Mouse (Mus musculus) embryonic facial prominence, embryonic 15.5 days (tissue): ENCODE data around the gene 4930539E08Rik. TPM values are rescaled to one million over a fixed set of nuclear protein-coding genes. Genes with fewer than 3 reads are reported as not detected.

Experiments
- ATAC-seq: fragments of 200-750 bp; cut with Nextera tagmentation; 2 replicates; pipeline ENCODE4 v1.8.0; 2017; ENCODE audit warnings: low read depth, moderate TSS enrichment; ENCODE audit not compliant: insufficient number of reproducible peaks, low FRiP score, low TSS enrichment
- H3K27ac ChIP-seq: fragments of 300-500 bp; sonication (generic); replicated peaks from 2 replicates; pipeline ENCODE4 v1.5.1; 2015; ENCODE audit warnings: mild to moderate bottlenecking, inconsistent platforms
- H3K27me3 ChIP-seq: fragments of 300-500 bp; sonication (generic); 2 replicates; pipeline ENCODE4 v1.6.1; 2015; ENCODE audit warnings: inconsistent platforms
- H3K36me3 ChIP-seq: fragments of 300-500 bp; sonication (generic); 2 replicates; pipeline ENCODE4 v1.6.1; 2015; ENCODE audit warnings: mild to moderate bottlenecking, inconsistent platforms
- H3K4me1 ChIP-seq: fragments of 300-500 bp; sonication (generic); 2 replicates; pipeline ENCODE4 v1.6.1; 2015; ENCODE audit warnings: inconsistent platforms
- H3K4me2 ChIP-seq: fragments of 300-500 bp; sonication (generic); replicated peaks from 2 replicates; pipeline ENCODE4 v1.6.1; 2015; ENCODE audit warnings: mild to moderate bottlenecking, inconsistent platforms
- H3K4me3 ChIP-seq: fragments of 300-500 bp; sonication (generic); replicated peaks from 2 replicates; pipeline ENCODE4 v1.5.1; 2015; ENCODE audit warnings: mild to moderate bottlenecking, inconsistent platforms
- H3K9ac ChIP-seq: fragments of 300-500 bp; sonication (generic); 2 replicates; pipeline ENCODE4 v1.6.1; 2015; ENCODE audit warnings: inconsistent platforms
- H3K9me3 ChIP-seq: fragments of 300-500 bp; sonication (generic); replicated peaks from 2 replicates; pipeline ENCODE4 v1.6.1; 2016; ENCODE audit warnings: inconsistent platforms
- WGBS: fragments of 180-500 bp; shearing (Covaris S2); methylation state at CpG from one replicate; pipeline ENCODE4 v1.1.7; 2015; 5-methylcytosine and 5-hydroxymethylcytosine counted together
- polyA plus RNA-seq: library from polyadenylated mRNA; unstranded; fragments of >200 nt; fragmentation: Nextera tagmentation; extraction: Ambion mirVana; gene quantifications from 2 replicates; pipeline ENCODE4 v1.2.1, GENCODE M21; 2015

Gene 4930539E08Rik
- polyA plus RNA-seq, 1 experiment from 2014 or later: 0.28 TPM

GRCm38 (mm10) chr17:28928004-28928403 is 12.9 kb upstream of the 4930539E08Rik start:
- ATAC-seq: no peak
- H3K4me2 ChIP-seq: no peak overlapping the region
- no peaks in the 10 kb centered on the region for H3K9me3 ChIP-seq
- no peak overlapping the region for H3K9ac ChIP-seq
- peaks cover 15% of the 10 kb centered on the region for H3K4me1 ChIP-seq
- H3K27me3 ChIP-seq: no peaks in the 10 kb centered on the region
- no peak overlapping the region for H3K4me3 ChIP-seq
- no peak overlapping the region for H3K27ac ChIP-seq
- 85% methylated on average over 9 of the region's 9 CpGs for WGBS
- H3K36me3 ChIP-seq: no peaks in the 10 kb centered on the region

DNA sequence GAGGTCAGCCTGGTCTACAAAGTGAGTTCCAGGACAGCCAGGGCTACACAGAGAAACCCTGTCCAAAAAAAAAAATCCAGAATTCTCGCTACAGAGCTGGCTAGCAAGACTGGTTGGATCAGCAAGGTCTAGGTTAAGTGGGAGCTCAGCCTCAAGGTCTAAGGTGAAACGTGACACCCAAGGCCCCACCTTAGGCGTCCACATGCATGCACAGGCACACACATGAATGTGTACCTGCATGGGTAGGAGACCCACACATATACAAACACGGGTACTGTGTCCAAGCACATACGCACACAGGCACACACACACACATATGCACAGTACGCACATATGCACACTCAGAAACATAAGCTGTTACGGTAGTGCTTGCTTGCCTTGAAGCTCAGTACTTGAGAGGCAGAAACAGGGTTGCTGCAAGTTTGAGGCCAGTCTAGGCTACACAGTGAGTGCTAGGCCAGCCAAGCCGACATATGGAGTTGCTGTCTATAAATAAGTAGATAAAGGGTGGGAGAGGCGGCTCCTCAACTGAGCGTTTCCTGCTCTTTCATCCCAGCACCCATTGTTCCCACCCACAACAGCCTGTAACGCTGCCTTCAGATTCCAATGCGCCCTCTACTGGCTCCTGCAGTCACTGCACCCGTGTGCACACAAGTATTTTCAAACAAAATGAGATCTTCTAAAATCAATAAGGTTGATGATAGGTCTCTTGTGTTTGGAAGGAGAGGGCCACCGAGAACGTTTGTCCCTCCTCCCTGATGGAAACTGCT is 11.9 kb upstream of the 4930539E08Rik start:
- no peaks in the 10 kb centered on the region for H3K9me3 ChIP-seq

DNA sequence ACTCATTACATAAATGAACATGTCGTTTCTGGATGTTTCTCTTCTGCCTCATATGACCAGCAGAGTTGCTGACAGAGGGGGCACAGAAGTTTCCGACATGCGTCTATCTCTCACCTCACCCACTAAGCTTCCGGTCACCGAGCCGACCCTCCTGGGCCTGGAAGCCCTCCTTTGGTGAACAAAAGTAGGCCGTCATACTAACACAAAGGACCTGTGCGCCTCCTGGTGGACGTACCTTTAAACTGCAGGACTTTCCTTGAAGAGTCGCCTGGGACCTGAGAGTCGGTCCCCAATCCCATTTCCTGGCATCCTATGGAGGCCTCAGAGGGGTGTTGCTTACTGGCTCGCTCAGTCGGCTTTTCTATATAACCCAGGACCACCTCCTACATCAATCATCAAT is 11.3 kb upstream of the 4930539E08Rik start:
- Histone ChIP-seq H3K9me3 (no peaks in the 10 kb centered on the region), H3K36me3 (no peaks in the 10 kb centered on the region), H3K27ac (no peak overlapping the region), H3K4me1 (peaks cover 15% of the 10 kb centered on the region), H3K4me3 (no peak overlapping the region), H3K4me2 (no peak overlapping the region), H3K9ac (no peak overlapping the region), H3K27me3 (no peaks in the 10 kb centered on the region)
- no peak for ATAC-seq
- 15% methylated on average over 13 of the region's 13 CpGs for WGBS

More for the DNA sequence above, 11.9 kb upstream of the 4930539E08Rik start:
- Histone ChIP-seq H3K9ac (no peak overlapping the region), H3K27ac (no peak overlapping the region), H3K27me3 (no peaks in the 10 kb centered on the region), H3K4me2 (no peak overlapping the region), H3K4me1 (peaks cover 15% of the 10 kb centered on the region), H3K36me3 (no peaks in the 10 kb centered on the region), H3K4me3 (no peak overlapping the region)
- ATAC-seq: no peak
- WGBS: 41% methylated on average over 15 of the region's 15 CpGs

GRCm38 (mm10) chr17:28924957-28925595 is 10.0 kb upstream of the 4930539E08Rik start:
- Histone ChIP-seq H3K9me3 (no peaks in the 10 kb centered on the region), H3K27me3 (no peaks in the 10 kb centered on the region), H3K36me3 (no peaks in the 10 kb centered on the region), H3K27ac (no peak overlapping the region), H3K9ac (no peak overlapping the region), H3K4me3 (no peak overlapping the region), H3K4me1 (peaks cover 6% of the 10 kb centered on the region), H3K4me2 (no peak overlapping the region)
- no peak for ATAC-seq
- 75% methylated on average over 8 of the region's 8 CpGs for WGBS

GRCm38 (mm10) chr17:28922096-28922495 is 7.0 kb upstream of the 4930539E08Rik start:
- Histone ChIP-seq H3K27ac (no peak overlapping the region), H3K4me3 (no peak overlapping the region), H3K36me3 (no peaks in the 10 kb centered on the region), H3K27me3 (no peaks in the 10 kb centered on the region), H3K9ac (no peak overlapping the region), H3K4me2 (no peak overlapping the region), H3K4me1 (peaks cover 2% of the 10 kb centered on the region; the same call in 1 of the 2 replicates), H3K9me3 (no peaks in the 10 kb centered on the region)
- WGBS: 50% methylated on average over 6 of the region's 6 CpGs
- ATAC-seq: no peak

DNA sequence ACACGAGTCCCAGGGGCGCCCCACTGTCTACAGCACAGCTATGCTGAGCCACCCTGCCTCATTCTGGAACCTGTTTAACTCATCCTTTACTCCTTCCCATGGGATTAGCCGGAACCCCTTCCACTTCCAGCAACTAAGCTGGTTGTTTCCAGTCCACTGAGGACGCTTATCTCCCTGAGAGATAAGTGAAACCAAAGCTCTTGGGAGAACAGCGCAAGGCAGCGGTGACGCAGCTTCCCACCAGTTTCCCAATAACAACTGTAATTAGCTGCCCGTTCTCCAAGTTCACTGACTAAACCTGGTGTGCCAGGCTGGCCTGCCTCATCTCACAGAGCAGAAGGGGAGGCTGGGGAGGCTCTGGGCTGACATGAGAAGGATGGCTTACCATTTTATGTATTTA is 6.0 kb upstream of the 4930539E08Rik start:
- no peak overlapping the region for H3K9ac ChIP-seq
- no peaks in the 10 kb centered on the region for H3K27me3 ChIP-seq
- no peak overlapping the region for H3K27ac ChIP-seq
- H3K4me3 ChIP-seq: no peak overlapping the region
- H3K4me2 ChIP-seq: no peak overlapping the region
- no peaks in the 10 kb centered on the region for H3K4me1 ChIP-seq
- no peaks in the 10 kb centered on the region for H3K36me3 ChIP-seq
- no peaks in the 10 kb centered on the region for H3K9me3 ChIP-seq
- 74% methylated on average over 8 of the region's 8 CpGs for WGBS
- ATAC-seq: no peak; the same call in 1 of the 2 replicates

DNA sequence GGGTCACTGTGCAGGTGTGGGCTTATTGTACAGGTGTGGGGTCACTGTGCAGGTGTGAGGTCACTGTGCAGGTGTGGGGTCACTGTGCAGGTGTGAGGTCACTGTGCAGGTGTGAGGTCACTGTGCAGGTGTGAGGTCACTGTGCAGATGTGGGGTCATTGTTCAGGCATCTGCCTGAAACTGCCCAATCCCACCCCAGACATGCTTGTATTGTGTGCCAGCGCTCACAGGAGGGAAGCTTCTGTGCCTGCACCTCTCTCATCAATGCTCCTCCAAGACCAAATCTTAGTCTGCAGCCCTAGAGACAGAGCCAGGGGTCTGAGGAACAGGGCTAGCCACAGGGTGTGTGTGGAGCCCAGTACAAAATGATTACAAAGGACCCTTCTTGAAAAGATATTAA is 1.4 kb upstream of the 4930539E08Rik start:
- WGBS: 96% methylated on average over 1 of the region's 1 CpGs
- H3K9me3 ChIP-seq: no peaks in the 10 kb centered on the region
- no peak overlapping the region for H3K27ac ChIP-seq
- no peak overlapping the region for H3K9ac ChIP-seq
- no peaks in the 10 kb centered on the region for H3K4me1 ChIP-seq
- H3K4me3 ChIP-seq: no peak overlapping the region
- H3K4me2 ChIP-seq: no peak overlapping the region
- no peaks in the 10 kb centered on the region for H3K36me3 ChIP-seq
- H3K27me3 ChIP-seq: no peaks in the 10 kb centered on the region
- ATAC-seq: no peak

- Histone ChIP-seq H3K36me3 (no peaks in the 10 kb centered on the region), H3K27me3 (peaks cover 11% of the 10 kb centered on the region), H3K4me2 (no peak overlapping the region), H3K4me1 (peaks cover 11% of the 10 kb centered on the region), H3K27ac (no peak overlapping the region), H3K9me3 (no peaks in the 10 kb centered on the region), H3K4me3 (no peak overlapping the region), H3K9ac (no peak overlapping the region)
- WGBS: 77% methylated on average over 6 of the region's 6 CpGs
- no peak for ATAC-seq
Measured at GRCm38 (mm10) chr17:28913940-28914339, 1.2 kb downstream of the 4930539E08Rik start.

DNA sequence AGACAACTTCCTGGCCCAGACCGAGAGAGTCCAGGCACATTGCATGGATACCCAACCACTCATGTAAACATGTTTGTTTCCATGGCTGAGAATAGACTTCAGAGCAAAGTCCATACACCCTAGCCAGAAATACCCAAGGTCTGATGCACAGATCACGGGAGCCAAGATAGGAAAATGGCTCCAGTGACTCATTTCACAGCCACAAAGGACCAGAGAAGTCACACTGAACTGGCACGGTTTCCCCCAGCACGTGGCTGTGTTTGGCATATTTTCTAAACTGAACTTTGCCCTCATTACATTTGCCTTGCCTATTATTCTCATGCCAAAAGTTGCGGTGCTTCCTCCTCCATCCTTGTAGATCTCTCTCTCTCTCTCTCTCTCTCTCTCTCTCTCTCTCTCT is 1.9 kb downstream of the 4930539E08Rik start:
- WGBS: 71% methylated on average over 5 of the region's 5 CpGs
- no peak for ATAC-seq
- no peaks in the 10 kb centered on the region for H3K9me3 ChIP-seq

GRCm38 (mm10) chr17:28910139-28910538 is 5.0 kb downstream of the 4930539E08Rik start:
- Histone ChIP-seq H3K27ac (no peak overlapping the region), H3K4me2 (peak overlapping the region; percentile 58; the same call in 1 of the 2 replicates), H3K4me3 (peak overlapping the region; percentile 27; the same call in 1 of the 2 replicates), H3K9me3 (no peaks in the 10 kb centered on the region), H3K9ac (no peak overlapping the region), H3K4me1 (peaks cover 15% of the 10 kb centered on the region), H3K27me3 (peaks cover 11% of the 10 kb centered on the region), H3K36me3 (no peaks in the 10 kb centered on the region)
- WGBS: 26% methylated on average over 7 of the region's 7 CpGs
- ATAC-seq: no peak

More for the DNA sequence above, 1.9 kb downstream of the 4930539E08Rik start:
- Histone ChIP-seq H3K27me3 (peaks cover 11% of the 10 kb centered on the region), H3K4me1 (peaks cover 11% of the 10 kb centered on the region), H3K4me3 (no peak overlapping the region), H3K27ac (no peak overlapping the region), H3K4me2 (no peak overlapping the region), H3K36me3 (no peaks in the 10 kb centered on the region), H3K9ac (no peak overlapping the region)

- Histone ChIP-seq H3K27me3 (peaks cover 11% of the 10 kb centered on the region), H3K27ac (no peak overlapping the region), H3K36me3 (no peaks in the 10 kb centered on the region), H3K4me3 (peak overlapping the region; percentile 27), H3K9me3 (no peaks in the 10 kb centered on the region), H3K4me2 (peak overlapping the region; percentile 58), H3K9ac (no peak overlapping the region), H3K4me1 (peaks cover 22% of the 10 kb centered on the region)
- no peak for ATAC-seq
- WGBS: 7% methylated on average over 29 of the region's 29 CpGs
Measured at GRCm38 (mm10) chr17:28909252-28909941, 5.7 kb downstream of the 4930539E08Rik start.
